Mouse (Mus musculus): ENCODE measurements around the gene Eif4e1b.

- TF ChIP-seq CTCF (IDR thresholded peaks at IDR 0.05; ENCODE audit: control insufficient read depth, insufficient read depth, low read length), result no peak
- no peak for TF ChIP-seq POLR2A (IDR thresholded peaks at IDR 0.05; ENCODE audit: borderline replicate concordance, control insufficient read depth, low read depth, low read length)
Observed at GRCm38 (mm10) chr13:54821931-54822330, 38.1 kb downstream of the Eif4e1b start.
